Mouse (Mus musculus) heart, adult 18-20 months (tissue): ENCODE results near the gene Slc4a8. TPM values are rescaled to one million over a fixed set of nuclear protein-coding genes. Genes with fewer than 3 reads are reported as not detected.
A peak's percentile ranks its signal among the peaks of the same experiment; 100 is the strongest.

Source experiments
- DNase-seq, 2 experiments: peaks; one replicate each; pipeline ENCODE4 v3.0.0; 2021 to 2022; ENCODE audit warnings: mixed read lengths in 1 of 2
- total RNA-seq, 2 experiments: library from RNA; stranded (reverse); gene quantifications; 2 replicates each; pipeline ENCODE4 v1.2.3; 2021

Gene Slc4a8
- total RNA-seq, 2 experiments from 2014 or later: 1.9 to 4.8 TPM

GRCm38 (mm10) chr15:100832144-100832543 is 70.6 kb downstream of the Slc4a8 start:
- no peak for DNase-seq

GRCm38 (mm10) chr15:100832784-100833183 is 71.2 kb downstream of the Slc4a8 start:
- DNase-seq: peak in 1 of 2 experiments; percentile 14

- no peak for DNase-seq
Measured at GRCm38 (mm10) chr15:100836729-100837128, 75.2 kb downstream of the Slc4a8 start.

GRCm38 (mm10) chr15:100838607-100839207 is 77.2 kb downstream of the Slc4a8 start:
- peak; percentile 62 to 66 for DNase-seq

GRCm38 (mm10) chr15:100844336-100844735 is 82.8 kb downstream of the Slc4a8 start:
- no peak for DNase-seq

GRCm38 (mm10) chr15:100845049-100845879 is 83.7 kb downstream of the Slc4a8 start:
- DNase-seq: peak in 1 of 2 experiments; percentile 18

- DNase-seq: no peak
Measured at GRCm38 (mm10) chr15:100847193-100847592, 85.6 kb downstream of the Slc4a8 start.

GRCm38 (mm10) chr15:100857586-100857985 is 96.0 kb downstream of the Slc4a8 start:
- DNase-seq: no peak

GRCm38 (mm10) chr15:100860856-100861255 is 99.3 kb downstream of the Slc4a8 start:
- no peak for DNase-seq

- DNase-seq: no peak
Measured at GRCm38 (mm10) chr15:100865556-100865955, 104.0 kb downstream of the Slc4a8 start.

- DNase-seq: no peak
Measured at GRCm38 (mm10) chr15:100869558-100869957, 108.0 kb downstream of the Slc4a8 start, which contains the start of gene Scn8a. TSS of gene Scn8a (plus strand) at chr15:100869858.

- DNase-seq: peak; percentile 5 to 19
Measured at GRCm38 (mm10) chr15:100870001-100870774, 108.6 kb downstream of the Slc4a8 start.

- no peak for DNase-seq
Measured at GRCm38 (mm10) chr15:100870775-100871106, 109.2 kb downstream of the Slc4a8 start.

GRCm38 (mm10) chr15:100871107-100872011 is 109.8 kb downstream of the Slc4a8 start:
- no peak for DNase-seq

- DNase-seq: peak; percentile 38 to 73
Measured at GRCm38 (mm10) chr15:100873155-100873554, 111.6 kb downstream of the Slc4a8 start.

Other genes with a start within 250 kb of the Slc4a8 start
- gene Tfcp2, start 209.7 kb upstream of the Slc4a8 start, total RNA-seq: 10 to 100 TPM; 11.3 to 14.7 TPM
- gene Pou6f1, start 161.8 kb upstream of the Slc4a8 start, total RNA-seq: 10 to 100 TPM; 11.1 to 14.2 TPM
- 100 to 1,000 TPM; 152 to 194 TPM for gene Dazap2, start 146.4 kb upstream of the Slc4a8 start, total RNA-seq
- 10 to 100 TPM; 11.3 to 18.5 TPM for gene Smagp, start 124.8 kb upstream of the Slc4a8 start, total RNA-seq
- gene Bin2, start 92.2 kb upstream of the Slc4a8 start, total RNA-seq: 1 to 10 TPM; 1.6 to 5.1 TPM
- 1 to 10 TPM; 1.3 TPM for gene Cela1, start 73.8 kb upstream of the Slc4a8 start, total RNA-seq
- 1 to 10 TPM in 1 of 2 experiments, under 1 TPM in 1; 0.62 to 1.3 TPM for gene Galnt6, start 32.4 kb upstream of the Slc4a8 start, total RNA-seq
- gene Scn8a, start 108.1 kb downstream of the Slc4a8 start, total RNA-seq: not detected